Mouse (Mus musculus) adrenal gland, postnatal 25 days (tissue): ENCODE results near the gene Farsa. TPM values are rescaled to one million over a fixed set of nuclear protein-coding genes. Genes with fewer than 3 reads are reported as not detected.
"Not testable (repeated sequence)": the region's sequence is repeated elsewhere in the genome, so short reads cannot be mapped to it uniquely, and the experiment has no call there.

Experiments used
- DNase-seq: peaks from one replicate; pipeline ENCODE4 v3.0.0; 2021; ENCODE audit warnings: mixed read lengths
- total RNA-seq: library from RNA; stranded (reverse); gene quantifications from 2 replicates; pipeline ENCODE4 v1.2.3, GENCODE M21; 2021

Gene Farsa
- total RNA-seq, 1 experiment from 2014 or later, result 62.3 TPM

- DNase-seq, result no peak
These were observed 17.6 kb downstream of the Farsa start for GRCm38 (mm10) chr8:84874339-84874738.

GRCm38 (mm10) chr8:84877297-84878035 lies 20.7 kb downstream of the Farsa start:
- no peak for DNase-seq

- DNase-seq, result no peak
These were observed 22.1 kb downstream of the Farsa start for GRCm38 (mm10) chr8:84878915-84879314.

GRCm38 (mm10) chr8:84884728-84885127 lies 27.9 kb downstream of the Farsa start:
- DNase-seq, result no peak

DNA sequence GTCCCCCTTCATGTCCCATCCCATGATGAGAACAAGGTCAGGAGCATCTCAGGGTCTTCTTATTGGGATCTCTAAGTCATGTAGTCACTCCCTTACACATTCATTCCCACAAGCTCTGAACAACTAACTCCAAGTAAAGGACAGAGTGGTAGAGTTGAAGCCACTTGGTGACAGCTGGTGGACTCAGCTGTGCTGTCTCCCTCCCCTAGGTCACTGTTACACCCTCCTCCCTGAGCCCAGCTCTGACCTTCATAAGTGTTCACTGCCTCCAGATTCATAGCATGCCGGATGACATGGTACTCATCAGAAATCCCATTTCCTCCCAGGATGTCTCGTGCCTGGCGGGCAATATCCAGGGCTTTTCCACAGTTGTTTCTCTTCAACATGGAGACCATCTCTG lies 31.5 kb downstream of the Farsa start:
- DNase-seq, result no peak

- DNase-seq, result no peak
These were observed 32.4 kb downstream of the Farsa start for GRCm38 (mm10) chr8:84889141-84889540.

GRCm38 (mm10) chr8:84892993-84893708 lies 36.4 kb downstream of the Farsa start:
- DNase-seq, result no peak

- DNase-seq, result peak; percentile 83
These were observed 36.9 kb downstream of the Farsa start, which contains the start of gene Gcdh for GRCm38 (mm10) chr8:84893709-84894134. TSS of gene Gcdh (minus strand) at chr8:84893921.

- DNase-seq, result no peak
These were observed 39.2 kb downstream of the Farsa start for GRCm38 (mm10) chr8:84895963-84896362.

DNA sequence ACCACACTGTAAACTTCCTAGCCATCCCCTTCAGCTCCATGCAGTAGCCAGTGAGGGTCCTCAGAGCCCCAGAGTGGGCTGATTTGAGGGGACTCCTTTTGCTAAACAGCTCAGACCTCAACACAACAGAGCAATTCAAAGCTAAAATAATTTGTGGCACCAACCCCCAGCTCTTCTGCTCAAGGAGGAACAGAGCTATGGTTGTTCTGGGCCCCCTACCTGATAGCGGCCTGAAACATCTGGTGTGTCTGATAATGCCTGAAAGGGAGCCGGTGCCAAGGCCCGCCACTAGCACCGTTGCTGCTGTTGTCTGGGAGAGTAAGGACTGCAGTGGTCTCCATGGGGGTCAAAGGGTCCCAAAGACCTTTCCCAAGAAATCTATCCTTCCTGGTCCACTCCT lies 44.3 kb downstream of the Farsa start:
- no peak for DNase-seq

DNA sequence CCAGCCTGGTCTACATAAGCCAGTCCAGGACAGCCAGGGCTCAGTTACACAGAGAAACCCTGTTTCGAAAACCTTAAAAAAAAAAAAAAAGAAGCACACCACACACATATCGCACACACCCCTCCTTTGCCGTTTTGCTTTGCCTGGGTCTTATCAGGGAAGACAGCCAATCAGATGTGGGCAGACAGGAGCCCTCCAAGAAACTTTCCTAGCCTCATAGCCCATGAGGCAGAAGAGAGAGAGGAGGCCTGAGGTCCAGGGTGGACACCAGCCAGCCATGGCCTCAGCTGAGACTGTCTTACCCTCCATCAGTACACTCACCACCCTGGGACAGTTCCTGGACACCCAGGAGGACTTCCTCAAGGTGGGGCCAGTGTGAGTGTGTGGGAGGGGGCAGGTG lies 45.0 kb downstream of the Farsa start, which contains the start of gene Klf1:
Klf1 (plus strand) TSS at position 177 of the 400 bp plus-strand sequence.
- no peak for DNase-seq

DNA sequence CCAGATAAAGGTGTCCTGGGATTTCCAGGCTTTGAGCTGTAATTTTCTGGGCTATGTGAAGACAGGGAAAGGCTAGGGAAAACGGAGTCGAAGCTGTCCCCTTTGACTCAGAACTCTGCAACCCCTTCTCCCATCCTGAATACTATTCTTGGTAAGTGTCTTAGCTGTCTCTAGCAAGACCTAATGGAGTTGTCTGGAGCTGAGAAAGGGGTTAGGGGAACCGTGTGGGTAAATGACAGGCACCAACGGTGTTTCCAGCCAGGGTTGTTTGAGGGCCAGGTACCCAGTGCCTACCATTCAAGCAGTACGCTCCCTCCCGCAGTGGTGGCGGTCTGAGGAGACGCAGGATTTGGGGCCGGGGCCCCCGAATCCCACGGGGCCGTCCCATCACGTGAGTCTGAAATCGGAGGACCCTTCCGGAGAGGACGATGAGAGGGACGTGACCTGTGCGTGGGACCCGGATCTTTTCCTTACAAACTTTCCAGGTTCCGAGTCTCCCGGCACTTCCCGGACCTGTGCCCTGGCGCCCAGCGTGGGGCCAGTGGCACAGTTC lies 45.7 kb downstream of the Farsa start:
- no peak for DNase-seq

DNA sequence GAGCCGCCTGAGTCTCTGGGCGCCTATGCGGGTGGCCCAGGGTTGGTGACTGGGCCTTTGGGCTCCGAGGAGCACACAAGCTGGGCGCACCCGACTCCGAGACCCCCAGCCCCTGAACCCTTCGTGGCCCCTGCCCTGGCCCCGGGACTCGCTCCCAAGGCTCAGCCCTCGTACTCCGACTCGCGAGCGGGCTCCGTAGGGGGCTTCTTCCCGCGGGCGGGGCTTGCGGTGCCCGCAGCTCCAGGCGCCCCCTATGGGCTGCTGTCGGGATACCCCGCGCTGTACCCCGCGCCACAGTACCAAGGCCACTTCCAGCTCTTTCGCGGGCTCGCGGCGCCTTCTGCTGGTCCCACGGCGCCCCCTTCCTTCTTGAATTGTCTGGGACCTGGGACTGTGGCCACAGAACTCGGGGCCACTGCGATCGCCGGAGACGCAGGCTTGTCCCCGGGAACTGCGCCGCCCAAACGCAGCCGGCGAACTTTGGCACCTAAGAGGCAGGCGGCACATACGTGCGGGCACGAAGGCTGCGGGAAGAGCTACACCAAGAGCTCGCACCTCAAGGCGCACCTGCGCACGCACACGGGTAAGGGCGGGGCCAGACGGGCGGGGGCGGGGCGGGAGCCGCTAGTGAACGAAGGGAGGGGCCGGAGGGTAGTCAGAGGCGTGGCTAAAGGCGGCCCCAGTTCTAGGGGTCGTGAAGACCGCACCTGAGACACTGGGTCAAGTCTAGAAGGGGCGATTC lies 46.3 kb downstream of the Farsa start:
- DNase-seq, result peak; percentile 92

DNA sequence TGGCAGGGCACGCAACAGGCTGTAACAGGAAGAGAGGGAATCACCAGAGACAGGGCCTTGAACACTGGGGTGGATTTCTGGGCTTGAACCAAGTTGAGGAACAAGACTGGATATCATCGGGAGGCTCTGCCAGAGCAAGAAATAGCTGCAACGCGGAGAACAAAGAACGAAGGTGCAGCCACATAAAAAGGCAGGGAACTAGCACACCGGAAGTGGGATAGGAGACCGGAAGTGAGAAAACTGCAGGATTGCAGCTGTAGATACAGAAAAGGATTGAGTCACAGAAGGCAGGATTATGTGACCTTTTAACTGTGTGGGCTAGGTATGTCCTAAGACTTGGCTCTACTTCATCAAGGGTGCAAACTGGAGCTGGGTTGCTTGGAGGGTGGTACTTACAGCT lies 47.6 kb downstream of the Farsa start:
- DNase-seq, result no peak

DNA sequence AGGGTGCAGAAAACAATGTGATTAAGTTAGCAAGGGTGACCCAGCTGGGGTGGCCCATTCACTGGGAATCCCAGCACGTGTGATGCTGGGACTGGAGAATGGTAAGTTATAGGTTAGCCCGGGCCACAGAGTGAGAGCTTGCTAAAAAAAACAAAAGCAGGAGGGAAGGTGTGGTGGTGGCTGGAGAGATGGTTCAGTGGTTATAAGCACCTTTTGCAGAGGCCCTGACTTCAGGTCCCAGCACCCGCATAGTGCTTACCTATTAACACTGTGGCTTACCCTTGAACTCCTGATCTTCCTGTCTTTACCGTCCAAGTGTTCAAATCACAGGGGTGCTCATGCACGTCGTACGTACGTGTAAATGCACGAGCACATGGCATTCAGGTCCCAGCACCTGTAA lies 50.2 kb downstream of the Farsa start:
- DNase-seq, result no peak

- no peak for DNase-seq
These were observed 50.7 kb downstream of the Farsa start for GRCm38 (mm10) chr8:84907493-84907892.

DNA sequence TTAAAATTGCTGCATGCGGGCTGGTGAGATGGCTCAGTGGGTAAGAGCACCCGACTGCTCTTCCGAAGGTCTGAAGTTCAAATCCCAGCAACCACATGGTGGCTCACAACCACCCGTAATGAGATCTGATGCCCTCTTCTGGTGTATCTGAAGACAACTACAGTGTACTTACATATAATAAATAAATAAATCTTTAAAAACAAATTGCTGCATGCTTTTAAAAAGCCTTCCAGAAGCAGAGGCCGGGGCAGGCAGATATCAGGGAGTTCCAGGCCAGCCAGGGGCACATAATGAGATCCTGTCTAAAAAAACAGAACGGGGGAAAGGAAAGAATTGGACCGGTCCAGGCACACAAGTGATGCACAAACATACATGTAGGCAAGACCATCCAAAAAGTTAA lies 51.2 kb downstream of the Farsa start:
- DNase-seq, result not testable (repeated sequence)

DNA sequence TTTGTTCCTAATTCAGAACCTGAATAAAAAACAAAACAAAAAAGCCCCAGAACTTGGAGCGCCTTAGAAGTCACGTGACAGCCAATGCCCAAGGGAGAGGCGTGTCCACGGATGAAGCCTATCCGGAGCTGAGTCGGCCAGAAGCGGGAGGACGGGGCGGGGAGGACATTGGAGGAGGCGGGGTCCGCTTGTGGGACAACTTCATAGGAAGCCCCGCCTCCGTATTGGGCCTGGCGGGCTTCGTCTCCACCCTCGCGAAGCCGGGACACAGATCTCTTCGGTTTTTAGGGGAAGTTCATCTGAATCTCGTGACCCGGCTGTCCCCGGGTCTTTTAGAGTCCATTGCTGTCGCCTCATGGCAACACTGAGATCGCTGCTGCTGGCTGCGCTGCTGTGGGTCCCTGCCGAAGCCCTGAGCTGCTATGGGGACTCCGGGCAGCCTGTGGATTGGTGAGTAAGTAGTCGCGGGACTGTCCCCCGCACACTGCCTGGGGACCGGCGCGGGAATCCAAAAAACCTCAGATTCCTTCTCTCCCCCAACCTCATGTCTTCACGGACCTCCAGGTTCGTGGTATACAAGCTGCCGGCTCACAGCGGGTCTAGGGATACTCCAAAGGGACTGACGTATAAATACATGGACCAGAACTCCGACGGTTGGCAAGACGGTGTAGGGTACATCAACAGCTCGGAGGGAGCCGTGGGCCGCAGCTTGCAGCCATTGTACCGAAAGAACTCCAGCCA lies 51.8 kb downstream of the Farsa start, which contains the start of gene Dnase2a:
Dnase2a (plus strand) TSS at position 140 of the 741 bp plus-strand sequence.
- DNase-seq, result peak; percentile 94

DNA sequence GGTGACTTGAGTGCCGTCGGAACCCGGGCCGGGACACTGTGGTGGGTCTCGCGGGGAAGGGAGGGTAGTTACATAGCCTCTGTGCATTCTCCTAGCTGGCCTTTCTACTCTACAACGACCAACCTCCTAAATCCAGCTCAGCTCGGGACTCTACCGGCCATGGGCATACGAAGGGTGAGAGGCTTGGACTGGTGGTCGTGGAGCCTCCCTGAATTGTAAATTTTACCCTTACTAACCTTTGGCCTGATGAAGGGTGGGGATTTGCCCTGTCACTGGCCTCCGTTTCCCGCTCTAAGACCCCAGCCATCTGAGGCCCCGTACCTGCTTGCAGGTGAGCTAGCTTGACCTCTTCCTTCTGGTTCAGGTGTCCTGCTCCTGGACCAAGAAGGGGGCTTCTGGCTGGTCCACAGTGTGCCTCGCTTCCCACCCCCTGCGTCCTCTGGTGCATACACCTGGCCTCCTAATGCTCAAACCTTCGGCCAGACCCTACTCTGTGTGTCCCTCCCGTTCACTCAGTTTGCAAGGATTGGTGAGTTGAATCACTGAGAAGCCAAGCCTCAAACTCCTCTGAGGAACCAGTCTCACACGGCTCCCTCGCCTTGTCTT lies 52.5 kb downstream of the Farsa start:
- DNase-seq, result no peak

GRCm38 (mm10) chr8:84909949-84910348 lies 53.2 kb downstream of the Farsa start:
- no peak for DNase-seq

GRCm38 (mm10) chr8:84910551-84910950 lies 53.8 kb downstream of the Farsa start:
- DNase-seq, result no peak
